Mouse (Mus musculus) lung, postnatal 0 days (tissue): ENCODE results near the gene Ccdc88c. TPM values are rescaled to one million over a fixed set of nuclear protein-coding genes. Genes with fewer than 3 reads are reported as not detected.

Experiments used
- ATAC-seq: fragments of 200-750 bp; cut with Nextera tagmentation; 2 replicates; pipeline ENCODE4 v1.8.0; 2017; ENCODE audit warnings: moderate library complexity
- DNase-seq: peaks from one replicate; pipeline ENCODE4 v3.0.0-alpha.2; 2016; ENCODE audit warnings: low spot score
- H3K27ac ChIP-seq: fragments of 300-500 bp; sonication (generic); 2 replicates; pipeline ENCODE4 v1.5.1; 2014; ENCODE audit warnings: antibody characterized with exemption, mild to moderate bottlenecking, low read length, mixed read lengths
- H3K27me3 ChIP-seq: fragments of 300-500 bp; sonication (generic); replicated peaks from 2 replicates; pipeline ENCODE4 v1.6.1; 2014; ENCODE audit warnings: low read length, mixed read lengths; ENCODE audit not compliant: insufficient read depth
- H3K36me3 ChIP-seq: fragments of 300-500 bp; sonication (generic); 2 replicates; pipeline ENCODE4 v1.6.1; 2014; ENCODE audit warnings: low read length, mixed read lengths; ENCODE audit not compliant: insufficient read depth
- H3K4me1 ChIP-seq: fragments of 300-500 bp; sonication (generic); 2 replicates; pipeline ENCODE4 v1.6.1; 2014; ENCODE audit warnings: antibody characterized with exemption, low read depth, low read length, mixed read lengths; ENCODE audit not compliant: insufficient read depth
- H3K4me2 ChIP-seq: fragments of 300-500 bp; sonication (generic); replicated peaks from 2 replicates; pipeline ENCODE4 v1.6.1; 2014; ENCODE audit warnings: low read depth, mild to moderate bottlenecking, low read length, moderate library complexity, mixed read lengths
- H3K4me3 ChIP-seq: fragments of 300-500 bp; sonication (generic); 2 replicates; pipeline ENCODE4 v1.5.1; 2014; ENCODE audit warnings: low read depth, low read length
- H3K9ac ChIP-seq: fragments of 300-500 bp; sonication (generic); replicated peaks from 2 replicates; pipeline ENCODE4 v1.6.1; 2014; ENCODE audit warnings: low read depth, mild to moderate bottlenecking
- H3K9me3 ChIP-seq: fragments of 300-500 bp; sonication (generic); 2 replicates; pipeline ENCODE4 v1.6.1; 2016; ENCODE audit warnings: low read length, mixed read lengths
- CTCF ChIP-seq: IDR thresholded peaks from 2 replicates; pipeline ENCODE4 v1.5.1; 2016; ENCODE audit warnings: antibody characterized with exemption, mild to moderate bottlenecking
- EP300 ChIP-seq: IDR thresholded peaks from 2 replicates; pipeline ENCODE4 v1.6.1; 2016; ENCODE audit warnings: antibody characterized with exemption, mild to moderate bottlenecking, control low read depth
- WGBS: fragments of 180-500 bp; shearing (Covaris S2); extraction: QIAGEN DNeasy Blood & Tissue Kit; methylation state at CpG from one replicate; pipeline ENCODE4 v1.1.7; 2014; 5-methylcytosine and 5-hydroxymethylcytosine counted together
- polyA plus RNA-seq: library from polyadenylated mRNA; unstranded; fragments of >200 nt; fragmentation: Nextera tagmentation; extraction: Ambion mirVana; gene quantifications from 2 replicates; pipeline ENCODE4 v1.2.1, GENCODE M21; 2015

The Ccdc88c gene
- polyA plus RNA-seq, 1 experiment from 2014 or later = 7.4 TPM

- Histone ChIP-seq H3K4me2 (no peak overlapping the region), H3K4me1 (peaks cover 7% of the 10 kb centered on the region; the same call in 1 of the 2 replicates), H3K27me3 (no peaks in the 10 kb centered on the region), H3K27ac (no peak overlapping the region), H3K9ac (no peak overlapping the region), H3K9me3 (no peaks in the 10 kb centered on the region), H3K36me3 (no peaks in the 10 kb centered on the region), H3K4me3 (no peak overlapping the region)
- TF ChIP-seq EP300 (no peak), CTCF (no peak)
- 42% methylated on average over 10 of the region's 10 CpGs for WGBS
- no peak for DNase-seq
- no peak; the same call in 1 of the 2 replicates for ATAC-seq
Observed at GRCm38 (mm10) chr12:101010148-101010920, 18.5 kb downstream of the Ccdc88c start.

- DNase-seq = no peak
- no peak overlapping the region for H3K4me3 ChIP-seq
- peaks cover 7% of the 10 kb centered on the region; the same call in 1 of the 2 replicates for H3K4me1 ChIP-seq
- no peak overlapping the region for H3K4me2 ChIP-seq
- no peaks in the 10 kb centered on the region for H3K36me3 ChIP-seq
- no peak for TF ChIP-seq EP300
- no peak for TF ChIP-seq CTCF
- H3K27me3 ChIP-seq = no peaks in the 10 kb centered on the region
- no peaks in the 10 kb centered on the region for H3K9me3 ChIP-seq
- 80% methylated on average over 4 of the region's 4 CpGs for WGBS
- H3K27ac ChIP-seq = no peak overlapping the region
- no peak overlapping the region for H3K9ac ChIP-seq
- ATAC-seq = no peak
Observed at GRCm38 (mm10) chr12:101009225-101009624, 19.6 kb downstream of the Ccdc88c start.

- Histone ChIP-seq H3K4me1 (peaks cover 7% of the 10 kb centered on the region; the same call in 1 of the 2 replicates), H3K36me3 (no peaks in the 10 kb centered on the region), H3K4me2 (no peak overlapping the region), H3K9ac (no peak overlapping the region), H3K27ac (peak overlapping the region; percentile 4; the same call in 1 of the 2 replicates), H3K27me3 (no peaks in the 10 kb centered on the region), H3K4me3 (no peak overlapping the region), H3K9me3 (no peaks in the 10 kb centered on the region)
- DNase-seq (no peak), ATAC-seq (no peak)
- TF ChIP-seq EP300 (no peak), CTCF (no peak)
- WGBS = 52% methylated on average over 4 of the region's 4 CpGs
Observed at GRCm38 (mm10) chr12:101008648-101009047, 20.2 kb downstream of the Ccdc88c start.

DNA sequence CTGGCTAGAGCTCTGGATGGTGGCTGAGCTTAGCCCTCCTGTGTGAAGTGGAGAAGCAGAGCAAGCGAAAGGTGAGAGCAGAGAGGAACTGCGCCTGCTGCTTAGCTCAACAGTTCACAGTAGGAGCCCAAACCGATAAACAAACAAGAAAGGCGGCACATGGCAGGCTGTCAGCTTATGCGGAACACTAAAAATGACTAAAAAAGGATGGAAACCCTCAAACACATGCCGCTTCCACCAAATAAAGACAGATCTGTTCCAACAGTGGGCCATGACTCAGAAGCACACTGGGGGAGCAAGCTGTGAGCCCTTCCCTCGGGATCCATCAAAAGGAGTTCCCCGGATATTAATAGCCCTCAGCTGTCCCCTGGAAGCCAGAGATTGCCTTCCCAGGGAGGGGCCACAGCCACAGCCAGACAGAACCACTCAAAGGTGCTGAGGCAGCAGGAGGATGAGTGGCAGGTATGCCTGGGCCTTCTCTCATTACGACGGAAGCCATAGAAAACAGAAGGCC is 20.8 kb downstream of the Ccdc88c start:
- Histone ChIP-seq H3K4me2 (no peak overlapping the region), H3K36me3 (no peaks in the 10 kb centered on the region), H3K4me3 (no peak overlapping the region), H3K27ac (peak overlapping the region; percentile 4; the same call in 1 of the 2 replicates), H3K27me3 (no peaks in the 10 kb centered on the region), H3K4me1 (peaks cover 7% of the 10 kb centered on the region; the same call in 1 of the 2 replicates), H3K9me3 (no peaks in the 10 kb centered on the region), H3K9ac (no peak overlapping the region)
- DNase-seq (no peak), ATAC-seq (peak; percentile 27)
- WGBS = 41% methylated on average over 10 of the region's 10 CpGs
- TF ChIP-seq EP300 = no peak
- TF ChIP-seq CTCF = no peak

DNA sequence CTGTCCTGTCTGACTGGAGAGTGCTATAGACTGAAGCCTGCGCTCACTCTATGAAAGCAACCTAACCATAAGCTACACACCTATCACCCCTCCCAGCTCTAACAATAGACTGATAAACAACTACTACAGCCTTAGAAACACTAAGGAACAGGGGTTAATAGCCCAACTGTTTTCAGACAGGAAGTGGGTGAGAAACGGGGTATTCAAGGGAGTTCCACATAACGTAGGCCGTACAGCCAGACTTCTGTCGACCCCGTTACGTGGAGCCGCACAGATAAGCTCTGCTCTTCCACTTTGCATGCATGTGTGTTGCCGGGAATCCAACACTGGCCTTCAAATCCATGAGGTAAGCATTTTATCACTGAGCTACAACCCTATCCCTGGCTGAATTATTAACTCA is 21.4 kb downstream of the Ccdc88c start:
- Histone ChIP-seq H3K9me3 (no peaks in the 10 kb centered on the region), H3K4me3 (no peak overlapping the region), H3K27ac (no peak overlapping the region), H3K27me3 (no peaks in the 10 kb centered on the region), H3K9ac (no peak overlapping the region), H3K4me2 (no peak overlapping the region), H3K36me3 (no peaks in the 10 kb centered on the region), H3K4me1 (peaks cover 3% of the 10 kb centered on the region; the same call in 1 of the 2 replicates)
- DNase-seq (no peak), ATAC-seq (no peak)
- WGBS = 54% methylated on average over 9 of the region's 9 CpGs
- TF ChIP-seq EP300 (no peak), CTCF (no peak)

GRCm38 (mm10) chr12:101005665-101006420 is 23.0 kb downstream of the Ccdc88c start:
- no peak for TF ChIP-seq EP300
- TF ChIP-seq CTCF = no peak
- 78% methylated on average over 12 of the region's 12 CpGs for WGBS
- Histone ChIP-seq H3K4me3 (no peak overlapping the region), H3K4me2 (no peak overlapping the region), H3K36me3 (no peaks in the 10 kb centered on the region), H3K4me1 (no peaks in the 10 kb centered on the region; the same call in 1 of the 2 replicates), H3K9me3 (no peaks in the 10 kb centered on the region), H3K27ac (no peak overlapping the region), H3K9ac (no peak overlapping the region), H3K27me3 (no peaks in the 10 kb centered on the region)
- DNase-seq (no peak), ATAC-seq (no peak)
